Mouse (Mus musculus) lung, embryonic 14.5 days (tissue): Measurements from ENCODE around the gene Pdzrn3. TPM values are rescaled to one million over a fixed set of nuclear protein-coding genes. Genes with fewer than 3 reads are reported as not detected.

Experiments
- ATAC-seq: fragments of 200-750 bp; cut with Nextera tagmentation; 2 replicates; pipeline ENCODE4 v1.8.0; 2017; ENCODE audit warnings: mild to moderate bottlenecking, moderate TSS enrichment, moderate library complexity; ENCODE audit not compliant: insufficient read depth
- DNase-seq: peaks from one replicate; pipeline ENCODE4 v3.0.0-alpha.2; 2015
- H3K27ac ChIP-seq: fragments of 300-500 bp; sonication (generic); 2 replicates; pipeline ENCODE4 v1.5.1; 2014; ENCODE audit warnings: low read depth, mild to moderate bottlenecking, moderate library complexity
- H3K27me3 ChIP-seq: fragments of 300-500 bp; sonication (generic); 2 replicates; pipeline ENCODE4 v1.6.1; 2014; ENCODE audit warnings: low read length, control low read depth; ENCODE audit not compliant: insufficient read depth
- H3K36me3 ChIP-seq: fragments of 300-500 bp; sonication (generic); 2 replicates; pipeline ENCODE4 v1.6.1; 2014; ENCODE audit warnings: control low read depth; ENCODE audit not compliant: insufficient read depth
- H3K4me1 ChIP-seq: fragments of 300-500 bp; sonication (generic); 2 replicates; pipeline ENCODE4 v1.6.1; 2014; ENCODE audit warnings: antibody characterized with exemption, control low read depth; ENCODE audit not compliant: insufficient read depth
- H3K4me2 ChIP-seq: fragments of 300-500 bp; sonication (generic); 2 replicates; pipeline ENCODE4 v1.6.1; 2014; ENCODE audit warnings: mild to moderate bottlenecking
- H3K4me3 ChIP-seq: fragments of 300-500 bp; sonication (generic); 2 replicates; pipeline ENCODE4 v1.5.1; 2014; ENCODE audit warnings: low read depth, low read length
- H3K9ac ChIP-seq: fragments of 300-500 bp; sonication (generic); 2 replicates; pipeline ENCODE4 v1.6.1; 2014
- H3K9me3 ChIP-seq: fragments of 300-500 bp; sonication (generic); 2 replicates; pipeline ENCODE4 v1.6.1; 2016; ENCODE audit warnings: low read depth, low read length, control low read depth
- CTCF ChIP-seq: IDR thresholded peaks from 2 replicates; pipeline ENCODE4 v1.5.1; 2016; ENCODE audit warnings: antibody characterized with exemption, low read depth
- WGBS: fragments of 180-500 bp; shearing (Covaris S2); extraction: QIAGEN DNeasy Blood & Tissue Kit; methylation state at CpG from one replicate; pipeline ENCODE4 v1.1.7; 2014; 5-methylcytosine and 5-hydroxymethylcytosine counted together
- polyA plus RNA-seq: library from polyadenylated mRNA; unstranded; fragments of >200 nt; fragmentation: Nextera tagmentation; extraction: Ambion mirVana; gene quantifications from 2 replicates; pipeline ENCODE4 v1.2.1, GENCODE M21; 2014

Gene Pdzrn3
- polyA plus RNA-seq, 1 experiment from 2014 or later, result 14.2 TPM

DNA sequence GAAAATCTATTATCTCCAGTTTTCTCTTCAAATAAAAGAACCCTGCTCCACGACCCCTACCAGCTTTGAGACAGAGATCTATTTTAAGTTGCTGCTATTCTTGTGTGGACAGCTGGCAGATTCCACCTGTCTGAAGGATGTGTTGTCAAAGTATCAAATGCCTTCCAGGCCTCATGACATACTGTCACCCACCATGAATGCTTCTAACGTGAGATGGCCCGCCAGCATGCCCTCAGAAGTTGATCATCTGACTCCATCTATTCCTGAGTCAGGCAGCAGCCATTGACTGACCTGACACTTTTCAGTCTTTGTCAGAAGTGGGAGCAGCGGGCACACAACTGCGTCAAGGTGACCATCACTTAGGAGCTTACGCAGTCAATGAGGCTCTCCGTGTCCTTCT lies 37.6 kb downstream of the Pdzrn3 start:
- no peak overlapping the region for H3K9ac ChIP-seq
- DNase-seq (no peak), ATAC-seq (no peak)
- H3K4me3 ChIP-seq, result no peak overlapping the region
- peaks cover 25% of the 10 kb centered on the region for H3K4me1 ChIP-seq
- 0 out of 2 replicates have a peak, but pooled peaks cover 3% of the 10 kb centered on the region for H3K36me3 ChIP-seq
- H3K4me2 ChIP-seq, result no peak overlapping the region
- no peak for TF ChIP-seq CTCF
- H3K27ac ChIP-seq, result no peak overlapping the region
- no peaks in the 10 kb centered on the region for H3K9me3 ChIP-seq
- 85% methylated on average over 7 of the region's 7 CpGs for WGBS
- no peaks in the 10 kb centered on the region for H3K27me3 ChIP-seq

DNA sequence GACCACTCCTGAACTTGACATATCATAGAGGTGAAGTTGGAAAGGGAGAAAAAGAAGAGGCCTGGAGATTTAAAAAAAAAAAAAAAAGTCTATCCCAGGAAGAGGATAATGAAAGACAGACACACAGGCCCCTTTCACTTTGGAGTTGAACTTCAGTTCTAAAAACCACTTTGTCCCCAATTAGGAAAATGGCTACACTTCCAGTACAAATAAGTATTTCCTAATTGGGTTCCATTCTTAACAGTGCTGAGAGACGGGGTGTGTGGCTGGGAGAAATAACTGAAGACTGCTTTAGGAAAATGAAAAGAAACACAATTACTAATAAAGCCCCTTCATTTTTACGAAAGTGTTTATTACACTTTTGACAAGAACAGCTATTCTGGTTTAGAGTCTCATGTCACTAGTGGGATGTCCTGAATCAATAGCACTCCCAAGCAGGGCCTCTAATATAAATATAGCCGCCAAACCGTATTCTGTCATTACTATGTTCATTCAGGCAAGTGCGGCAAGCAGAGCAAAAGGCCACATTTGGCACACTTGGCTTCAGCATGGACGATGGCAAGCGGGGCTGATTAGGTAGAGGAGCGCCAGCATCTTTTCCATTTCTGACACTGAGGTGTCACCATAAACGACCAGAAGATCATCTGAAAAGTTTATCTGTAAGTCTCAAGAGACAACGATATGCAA lies 39.7 kb downstream of the Pdzrn3 start:
- TF ChIP-seq CTCF, result no peak
- DNase-seq (peak; percentile 69), ATAC-seq (no peak)
- H3K27me3 ChIP-seq, result no peaks in the 10 kb centered on the region
- H3K4me2 ChIP-seq, result 0 out of 2 replicates have a peak overlapping the region, but pooled peaks have one; percentile 13
- H3K4me1 ChIP-seq, result peaks cover 42% of the 10 kb centered on the region
- no peaks in the 10 kb centered on the region for H3K9me3 ChIP-seq
- no peak overlapping the region for H3K4me3 ChIP-seq
- no peak overlapping the region for H3K9ac ChIP-seq
- H3K36me3 ChIP-seq, result 0 out of 2 replicates have a peak, but pooled peaks cover 3% of the 10 kb centered on the region
- H3K27ac ChIP-seq, result 0 out of 2 replicates have a peak overlapping the region, but pooled peaks have one; percentile 36
- 32% methylated on average over 10 of the region's 10 CpGs for WGBS

DNA sequence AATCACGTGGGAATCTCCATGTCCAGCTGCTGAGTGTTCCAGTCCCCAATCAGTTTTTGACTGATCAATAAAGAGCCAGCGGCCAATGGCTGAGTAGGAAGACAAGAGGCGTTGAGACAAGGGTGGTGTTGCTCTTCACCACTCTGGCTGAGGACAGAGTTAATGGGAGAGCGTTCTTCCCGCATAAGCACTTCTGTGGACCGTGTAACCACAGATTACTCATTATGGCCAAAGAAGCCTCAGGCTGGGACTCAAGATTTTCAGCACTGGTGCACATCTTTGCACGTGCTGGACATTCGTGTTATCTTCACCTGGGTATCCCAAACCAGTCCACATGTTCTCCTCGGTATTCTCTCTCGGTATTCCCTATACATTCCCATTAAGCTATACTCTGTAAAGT lies 41.0 kb downstream of the Pdzrn3 start:
- Histone ChIP-seq H3K36me3 (0 out of 2 replicates have a peak, but pooled peaks cover 3% of the 10 kb centered on the region), H3K27ac (no peak overlapping the region), H3K27me3 (no peaks in the 10 kb centered on the region), H3K4me3 (no peak overlapping the region), H3K4me1 (peaks cover 47% of the 10 kb centered on the region), H3K9ac (no peak overlapping the region), H3K4me2 (no peak overlapping the region), H3K9me3 (no peaks in the 10 kb centered on the region)
- no peak for DNase-seq
- no peak for ATAC-seq
- TF ChIP-seq CTCF, result no peak
- 82% methylated on average over 10 of the region's 10 CpGs for WGBS

DNA sequence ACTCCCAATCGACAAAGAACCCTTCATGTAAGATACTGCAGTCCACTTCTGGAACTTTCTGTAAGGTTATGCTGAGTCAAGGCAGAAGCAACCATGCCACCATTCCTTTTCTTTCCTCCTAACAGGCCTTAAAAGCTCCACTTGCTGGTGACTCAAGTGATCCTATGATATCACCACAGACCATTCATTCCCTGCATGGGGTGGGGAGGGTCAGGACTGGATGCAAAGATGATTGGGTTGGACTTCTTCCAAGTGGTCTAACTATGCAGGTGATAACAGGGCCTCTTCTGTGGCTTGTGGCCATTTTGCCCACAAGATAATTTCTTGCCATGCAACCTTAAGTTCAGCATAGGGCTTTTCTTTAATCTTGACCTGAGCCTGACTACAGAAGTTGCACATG lies 42.0 kb downstream of the Pdzrn3 start:
- DNase-seq (no peak), ATAC-seq (no peak)
- H3K27ac ChIP-seq, result no peak overlapping the region

DNA sequence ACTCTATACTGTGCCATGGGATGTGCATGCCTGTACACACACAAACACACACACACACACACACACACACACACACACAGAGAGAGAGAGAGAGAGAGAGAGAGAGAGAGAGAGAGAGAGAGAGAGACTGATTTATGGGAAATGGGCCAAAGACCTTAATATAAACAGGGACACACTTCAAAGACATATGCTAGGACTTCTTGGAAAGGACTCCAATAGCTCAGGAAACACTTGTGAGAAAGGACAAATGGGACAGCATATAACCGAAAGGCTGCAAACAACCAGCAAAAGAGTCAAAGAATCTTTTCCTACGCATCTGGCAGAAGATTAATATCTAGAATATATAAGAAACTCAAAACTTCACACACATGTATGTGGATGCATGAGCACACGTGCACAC lies 43.2 kb downstream of the Pdzrn3 start:
- Histone ChIP-seq H3K9me3 (no peaks in the 10 kb centered on the region), H3K4me1 (peaks cover 60% of the 10 kb centered on the region), H3K9ac (no peak overlapping the region), H3K36me3 (no peaks in the 10 kb centered on the region), H3K27me3 (no peaks in the 10 kb centered on the region), H3K4me2 (no peak overlapping the region; the same call in 1 of the 2 replicates), H3K27ac (peak overlapping the region; percentile 68; the same call in 1 of the 2 replicates), H3K4me3 (no peak overlapping the region)
- WGBS, result 29% methylated on average over 3 of the region's 3 CpGs
- ATAC-seq, result peak; percentile 42; the same call in 1 of the 2 replicates
- peak; percentile 77 for DNase-seq
- no peak for TF ChIP-seq CTCF

More for the DNA sequence above, 42.0 kb downstream of the Pdzrn3 start:
- no peak overlapping the region for H3K4me3 ChIP-seq
- H3K27me3 ChIP-seq, result no peaks in the 10 kb centered on the region
- 79% methylated on average over 1 of the region's 1 CpGs for WGBS
- no peak for TF ChIP-seq CTCF
- H3K4me1 ChIP-seq, result peaks cover 51% of the 10 kb centered on the region
- no peaks in the 10 kb centered on the region for H3K9me3 ChIP-seq
- H3K9ac ChIP-seq, result no peak overlapping the region
- H3K36me3 ChIP-seq, result 0 out of 2 replicates have a peak, but pooled peaks cover 3% of the 10 kb centered on the region
- H3K4me2 ChIP-seq, result no peak overlapping the region

DNA sequence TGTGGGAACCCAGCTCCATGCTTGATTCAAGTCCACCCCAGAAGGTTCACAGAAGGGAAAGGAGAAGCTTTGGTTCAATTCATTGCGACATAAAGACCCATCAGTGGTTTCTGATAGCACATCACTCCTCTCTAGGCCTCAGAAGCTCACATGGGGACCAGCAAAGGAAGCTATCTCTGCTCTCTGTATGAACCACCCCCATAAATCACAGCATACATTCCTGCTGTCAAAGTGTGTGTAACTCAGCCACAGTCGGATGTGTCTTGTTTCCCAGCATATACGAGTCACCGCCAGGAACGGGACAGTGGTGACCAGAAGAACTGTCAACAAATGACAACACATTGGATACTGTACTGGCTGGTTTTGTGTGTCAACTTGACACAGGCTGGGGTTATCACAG lies 47.3 kb downstream of the Pdzrn3 start:
- Histone ChIP-seq H3K36me3 (no peaks in the 10 kb centered on the region), H3K4me2 (no peak overlapping the region), H3K27ac (peak overlapping the region; percentile 61), H3K9ac (no peak overlapping the region), H3K27me3 (no peaks in the 10 kb centered on the region), H3K4me1 (peaks cover 50% of the 10 kb centered on the region), H3K9me3 (no peaks in the 10 kb centered on the region), H3K4me3 (no peak overlapping the region)
- no peak for TF ChIP-seq CTCF
- DNase-seq, result peak; percentile 80
- peak; percentile 64; the same call in 1 of the 2 replicates for ATAC-seq
- WGBS, result 16% methylated on average over 5 of the region's 5 CpGs

DNA sequence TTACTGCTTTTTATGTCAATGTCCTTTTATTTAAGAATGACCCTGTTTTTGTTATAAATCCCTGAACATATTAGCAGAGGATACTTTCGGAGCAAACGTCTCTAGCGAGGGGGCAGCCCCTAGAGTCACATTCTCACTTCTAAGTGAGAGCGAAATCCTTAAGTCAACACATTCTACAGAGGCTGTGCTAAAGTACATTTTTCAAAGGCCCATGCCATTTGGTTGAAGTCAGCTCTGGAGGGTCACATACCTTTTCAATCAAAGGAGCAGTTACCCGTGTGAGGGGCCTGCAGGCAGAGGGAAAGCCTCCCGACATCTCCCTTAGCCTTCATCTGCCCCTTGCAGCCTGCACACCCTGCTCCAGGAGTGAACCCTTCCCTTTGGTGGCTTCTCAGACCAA lies 48.2 kb downstream of the Pdzrn3 start:
- Histone ChIP-seq H3K4me1 (peaks cover 46% of the 10 kb centered on the region), H3K4me3 (no peak overlapping the region), H3K9ac (no peak overlapping the region), H3K36me3 (no peaks in the 10 kb centered on the region), H3K27me3 (no peaks in the 10 kb centered on the region), H3K27ac (peak overlapping the region; percentile 68; the same call in 1 of the 2 replicates), H3K9me3 (no peaks in the 10 kb centered on the region), H3K4me2 (no peak overlapping the region)
- TF ChIP-seq CTCF, result no peak
- DNase-seq (peak; percentile 57), ATAC-seq (peak; percentile 32)
- 25% methylated on average over 6 of the region's 6 CpGs for WGBS
